Mouse (Mus musculus): ENCODE data around the gene Pam. TPM values are rescaled to one million over a fixed set of nuclear protein-coding genes. Genes with fewer than 3 reads are reported as not detected.

Pam gene
- polyA plus RNA-seq, 1 experiment: 3.4 TPM

DNA sequence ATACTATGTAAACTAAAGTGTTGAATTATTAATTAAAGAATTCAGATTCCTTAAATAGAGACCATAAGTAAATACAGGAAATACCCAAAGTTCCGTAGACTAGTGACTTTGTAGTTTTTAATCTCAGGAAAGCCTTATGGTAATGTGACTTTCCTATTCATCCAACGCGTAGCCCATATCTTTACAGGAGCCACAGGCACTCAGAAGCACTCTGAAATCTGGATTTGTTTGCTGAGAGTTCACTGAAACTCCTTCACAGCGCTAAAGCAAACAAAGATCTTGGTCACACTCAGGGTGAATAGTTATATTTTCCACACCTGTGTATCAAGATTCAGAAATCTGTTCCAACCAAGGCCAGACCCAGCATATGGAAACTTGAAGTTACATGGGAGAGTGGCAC, 27.3 kb downstream of the Pam start:
- no peak overlapping the region for H3K4me3 ChIP-seq (replicated peaks)
- peaks cover 10% of the 10 kb centered on the region for H3K9me3 ChIP-seq
- no peak for TF ChIP-seq GATA1 (IDR thresholded peaks at IDR 0.05; ENCODE audit: borderline replicate concordance, low read length)
- no peak for TF ChIP-seq FLI1 (IDR thresholded peaks at IDR 0.05; ENCODE audit: low read length)
- H3K36me3 ChIP-seq (replicated peaks; ENCODE audit: low read length): peaks cover 9% of the 10 kb centered on the region
- H3K4me1 ChIP-seq: peaks cover 7% of the 10 kb centered on the region; the same call in 1 of the 2 replicates
- no peaks in the 10 kb centered on the region for H3K27me3 ChIP-seq (replicated peaks)

DNA sequence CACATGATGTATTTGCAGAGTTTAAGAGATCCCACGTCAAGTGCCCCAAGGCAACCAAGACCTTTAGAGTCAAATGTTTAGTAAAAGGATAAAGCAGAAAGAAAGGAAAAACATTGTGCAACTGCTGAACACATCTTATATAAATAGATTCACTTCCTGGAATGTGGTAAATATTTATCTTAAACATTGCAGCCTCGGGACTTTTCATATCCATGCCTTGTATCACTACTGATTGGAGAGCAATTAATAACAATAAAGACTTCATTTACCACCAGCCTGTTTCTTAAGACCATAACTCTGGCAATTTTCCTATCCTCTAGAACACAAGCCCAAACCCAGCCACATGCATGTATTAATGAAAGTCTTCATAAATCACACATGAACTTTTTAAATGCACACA, 33.4 kb downstream of the Pam start:
- H3K36me3 ChIP-seq (replicated peaks; ENCODE audit: low read length): peaks cover 4% of the 10 kb centered on the region
- H3K27me3 ChIP-seq (replicated peaks): no peaks in the 10 kb centered on the region
- no peak for TF ChIP-seq FLI1 (IDR thresholded peaks at IDR 0.05; ENCODE audit: low read length)
- no peak for TF ChIP-seq GATA1 (IDR thresholded peaks at IDR 0.05; ENCODE audit: borderline replicate concordance, low read length)
- H3K4me3 ChIP-seq (replicated peaks): no peak overlapping the region
- H3K4me1 ChIP-seq: peaks cover 45% of the 10 kb centered on the region
- H3K9me3 ChIP-seq: peaks cover 4% of the 10 kb centered on the region; the same call in 1 of the 2 replicates

- H3K27me3 ChIP-seq (replicated peaks): no peaks in the 10 kb centered on the region
- peaks cover 5% of the 10 kb centered on the region for H3K36me3 ChIP-seq (replicated peaks; ENCODE audit: low read length)
- H3K4me3 ChIP-seq (replicated peaks): no peak overlapping the region
- no peaks in the 10 kb centered on the region for H3K9me3 ChIP-seq
- peaks cover 60% of the 10 kb centered on the region for H3K4me1 ChIP-seq
- no peak for TF ChIP-seq GATA1 (IDR thresholded peaks at IDR 0.05; ENCODE audit: borderline replicate concordance, low read length)
- no peak for TF ChIP-seq FLI1 (IDR thresholded peaks at IDR 0.05; ENCODE audit: low read length)
These were observed 36.0 kb downstream of the Pam start for GRCm38 (mm10) chr1:98059401-98059800.

DNA sequence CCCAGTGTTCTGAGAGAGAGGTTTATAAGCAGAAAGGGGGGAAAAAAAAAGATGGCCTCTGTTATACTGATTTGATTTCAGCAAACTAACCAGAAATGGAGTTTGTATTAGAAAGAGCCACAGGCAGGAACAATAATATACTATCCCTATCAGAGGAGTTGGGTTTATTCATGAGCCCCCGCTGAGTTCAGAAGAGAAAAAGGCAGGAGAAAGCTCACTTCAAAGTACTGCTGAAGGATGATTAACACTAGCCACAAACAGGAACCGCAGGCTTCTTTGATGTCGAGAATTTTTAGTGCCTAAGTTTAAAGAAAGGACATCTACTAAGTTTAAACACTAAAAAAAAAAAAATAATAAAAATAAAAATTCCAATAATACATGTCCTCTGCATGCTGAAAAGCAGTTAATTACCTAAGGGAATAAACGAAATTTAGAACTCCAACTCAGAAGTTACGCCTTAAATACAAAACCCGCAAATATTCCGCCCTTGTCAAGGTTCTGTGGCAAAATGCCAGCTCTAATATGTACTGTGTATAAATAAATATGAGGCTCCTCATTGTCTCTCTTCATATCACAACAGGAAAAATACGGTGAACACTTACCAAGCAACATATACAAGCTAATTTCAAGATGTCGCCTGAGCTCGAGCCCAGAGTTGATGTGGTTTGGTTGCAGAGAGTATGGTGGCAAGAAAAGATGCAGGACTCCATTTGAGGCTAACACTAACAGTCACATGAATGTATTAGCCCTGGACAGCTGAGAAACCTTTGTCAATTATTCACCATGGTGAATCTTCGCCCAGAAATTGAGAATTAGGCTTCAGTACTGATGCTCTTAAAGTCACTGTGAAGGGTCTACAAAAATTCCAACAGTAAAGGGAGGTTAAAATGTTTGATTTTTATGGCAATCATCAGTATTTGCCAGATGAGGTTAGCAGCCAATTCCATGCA, 38.2 kb downstream of the Pam start:
- Histone ChIP-seq H3K4me1 (peaks cover 52% of the 10 kb centered on the region), H3K9me3 (no peaks in the 10 kb centered on the region), H3K27me3 (replicated peaks) (no peaks in the 10 kb centered on the region), H3K36me3 (replicated peaks; ENCODE audit: low read length) (peaks cover 5% of the 10 kb centered on the region), H3K4me3 (replicated peaks) (no peak overlapping the region)
- TF ChIP-seq GATA1 (IDR thresholded peaks at IDR 0.05; ENCODE audit: borderline replicate concordance, low read length) (no peak), FLI1 (IDR thresholded peaks at IDR 0.05; ENCODE audit: low read length) (no peak)

- H3K27me3 ChIP-seq (replicated peaks): no peaks in the 10 kb centered on the region
- no peak for TF ChIP-seq FLI1 (IDR thresholded peaks at IDR 0.05; ENCODE audit: low read length)
- no peak for TF ChIP-seq GATA1 (IDR thresholded peaks at IDR 0.05; ENCODE audit: borderline replicate concordance, low read length)
- no peak overlapping the region for H3K4me3 ChIP-seq (replicated peaks)
- no peaks in the 10 kb centered on the region for H3K9me3 ChIP-seq
- peaks cover 5% of the 10 kb centered on the region for H3K36me3 ChIP-seq (replicated peaks; ENCODE audit: low read length)
- peaks cover 42% of the 10 kb centered on the region for H3K4me1 ChIP-seq
These were observed 39.2 kb downstream of the Pam start for GRCm38 (mm10) chr1:98056277-98056676.

GRCm38 (mm10) chr1:98055591-98055990, 39.9 kb downstream of the Pam start:
- peaks cover 5% of the 10 kb centered on the region for H3K36me3 ChIP-seq (replicated peaks; ENCODE audit: low read length)
- H3K4me3 ChIP-seq (replicated peaks): no peak overlapping the region
- H3K9me3 ChIP-seq: no peaks in the 10 kb centered on the region
- H3K27me3 ChIP-seq (replicated peaks): no peaks in the 10 kb centered on the region
- H3K4me1 ChIP-seq: peaks cover 40% of the 10 kb centered on the region
- TF ChIP-seq GATA1 (IDR thresholded peaks at IDR 0.05; ENCODE audit: borderline replicate concordance, low read length) (no peak), FLI1 (IDR thresholded peaks at IDR 0.05; ENCODE audit: low read length) (no peak)

GRCm38 (mm10) chr1:98053994-98054393, 41.5 kb downstream of the Pam start:
- H3K4me1 ChIP-seq: peaks cover 30% of the 10 kb centered on the region
- H3K4me3 ChIP-seq (replicated peaks): no peak overlapping the region
- H3K36me3 ChIP-seq (replicated peaks; ENCODE audit: low read length): peaks cover 5% of the 10 kb centered on the region
- H3K9me3 ChIP-seq: no peaks in the 10 kb centered on the region
- H3K27me3 ChIP-seq (replicated peaks): no peaks in the 10 kb centered on the region
- TF ChIP-seq GATA1 (IDR thresholded peaks at IDR 0.05; ENCODE audit: borderline replicate concordance, low read length) (no peak), FLI1 (IDR thresholded peaks at IDR 0.05; ENCODE audit: low read length) (no peak)

GRCm38 (mm10) chr1:98053447-98053846, 42.0 kb downstream of the Pam start:
- no peaks in the 10 kb centered on the region for H3K27me3 ChIP-seq (replicated peaks)
- H3K4me1 ChIP-seq: peaks cover 25% of the 10 kb centered on the region
- TF ChIP-seq GATA1 (IDR thresholded peaks at IDR 0.05; ENCODE audit: borderline replicate concordance, low read length) (no peak), FLI1 (IDR thresholded peaks at IDR 0.05; ENCODE audit: low read length) (no peak)
- H3K4me3 ChIP-seq (replicated peaks): no peak overlapping the region
- H3K36me3 ChIP-seq (replicated peaks; ENCODE audit: low read length): peaks cover 5% of the 10 kb centered on the region
- no peaks in the 10 kb centered on the region for H3K9me3 ChIP-seq

DNA sequence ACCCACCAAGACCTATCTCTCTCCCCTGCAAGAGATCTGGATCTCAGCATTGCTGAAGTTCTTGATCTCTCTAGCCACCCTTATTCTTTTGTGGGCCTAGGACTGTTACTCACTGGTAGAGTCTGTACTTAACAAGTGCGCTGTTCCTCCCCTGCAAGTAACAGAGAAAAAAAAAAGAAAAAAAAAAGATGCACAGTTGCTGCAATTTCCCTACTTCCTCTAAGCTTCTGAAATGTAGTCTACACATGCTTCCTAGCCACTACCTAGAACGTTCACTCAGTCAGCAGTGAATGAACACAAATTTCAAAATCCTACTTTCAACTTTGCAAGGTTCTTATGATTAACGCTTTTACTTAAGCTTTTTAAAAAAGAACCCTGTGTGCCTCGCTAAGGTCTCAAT, 42.7 kb downstream of the Pam start:
- H3K4me1 ChIP-seq: peaks cover 25% of the 10 kb centered on the region
- H3K9me3 ChIP-seq: no peaks in the 10 kb centered on the region
- no peaks in the 10 kb centered on the region for H3K27me3 ChIP-seq (replicated peaks)
- no peak for TF ChIP-seq GATA1 (IDR thresholded peaks at IDR 0.05; ENCODE audit: borderline replicate concordance, low read length)
- no peak for TF ChIP-seq FLI1 (IDR thresholded peaks at IDR 0.05; ENCODE audit: low read length)
- H3K4me3 ChIP-seq (replicated peaks): no peak overlapping the region
- peaks cover 5% of the 10 kb centered on the region for H3K36me3 ChIP-seq (replicated peaks; ENCODE audit: low read length)

DNA sequence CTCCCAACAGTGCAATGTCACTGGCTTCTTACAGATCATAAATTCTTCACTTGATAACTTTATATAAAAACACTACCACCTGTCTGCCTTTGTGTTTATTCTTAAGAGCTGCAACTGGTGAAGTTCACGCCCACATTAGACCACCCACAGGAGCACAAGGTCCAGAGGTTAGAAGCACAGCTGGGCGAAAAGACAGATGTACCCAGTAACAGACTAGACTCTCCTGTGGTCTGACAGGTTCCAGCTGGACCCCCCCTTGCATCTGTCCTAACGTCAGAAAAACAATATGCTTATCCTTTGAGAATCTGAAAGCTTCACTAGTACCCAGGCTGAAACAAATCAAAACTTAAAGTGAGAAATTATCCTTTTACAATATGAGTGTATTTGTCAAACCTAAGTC, 44.4 kb downstream of the Pam start:
- no peak overlapping the region for H3K4me3 ChIP-seq (replicated peaks)
- H3K36me3 ChIP-seq (replicated peaks; ENCODE audit: low read length): peaks cover 5% of the 10 kb centered on the region
- H3K9me3 ChIP-seq: no peaks in the 10 kb centered on the region
- TF ChIP-seq FLI1 (IDR thresholded peaks at IDR 0.05; ENCODE audit: low read length): no peak
- peaks cover 14% of the 10 kb centered on the region for H3K4me1 ChIP-seq
- H3K27me3 ChIP-seq (replicated peaks): no peaks in the 10 kb centered on the region

Measured in megakaryocyte, embryonic 14.5 days (primary cell).